Mouse (Mus musculus): Measurements from ENCODE around the gene Olfr1152.

The Olfr1152 gene

DNA sequence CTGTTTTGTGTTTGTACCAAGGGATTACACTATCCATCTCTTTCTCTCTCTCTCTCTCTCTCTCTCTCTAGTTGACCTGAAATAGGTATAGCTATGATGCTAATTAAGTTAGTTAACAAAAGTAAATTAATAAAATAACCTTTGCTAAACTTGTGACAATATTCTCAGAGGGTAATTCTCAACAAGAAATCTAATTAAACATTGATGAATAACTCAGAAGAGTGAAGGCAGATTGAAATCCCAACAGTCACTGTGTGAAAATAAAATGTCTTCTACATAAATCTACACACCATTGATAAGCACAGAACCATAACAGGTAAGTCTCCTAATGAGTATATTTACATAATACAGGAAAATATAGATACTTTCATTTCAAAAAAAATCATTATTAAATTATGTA, at the start of gene Olfr1152:
Gene Olfr1152, plus strand, starts transcription at position 301 of the 400 bp plus-strand sequence.
- DNase-seq (ENCODE audit: low read depth, low spot score): no peak

DNA sequence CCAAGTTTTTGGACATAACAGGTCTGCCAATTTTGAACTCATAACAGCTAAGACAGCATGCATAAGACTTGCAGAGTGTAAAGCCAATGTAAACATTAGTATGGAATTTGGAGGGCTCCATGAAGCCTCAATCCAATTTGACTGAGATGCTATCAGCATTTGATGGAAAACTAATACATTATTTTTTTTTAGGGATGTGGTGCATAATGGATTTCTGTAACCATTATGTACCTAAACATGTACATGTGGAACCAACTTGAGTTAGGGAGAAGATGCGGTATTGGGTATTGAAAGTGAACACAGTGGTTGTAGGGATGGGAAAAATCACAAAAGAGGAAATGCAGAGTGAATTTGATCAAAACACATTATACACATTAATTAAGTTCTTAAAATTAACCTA, 36.1 kb upstream of the Olfr1152 start, which contains the start of gene Olfr1148:
Gene Olfr1148, plus strand, starts transcription at position 301 of the 400 bp plus-strand sequence.
- no peak for DNase-seq (ENCODE audit: low read depth, low spot score)

DNA sequence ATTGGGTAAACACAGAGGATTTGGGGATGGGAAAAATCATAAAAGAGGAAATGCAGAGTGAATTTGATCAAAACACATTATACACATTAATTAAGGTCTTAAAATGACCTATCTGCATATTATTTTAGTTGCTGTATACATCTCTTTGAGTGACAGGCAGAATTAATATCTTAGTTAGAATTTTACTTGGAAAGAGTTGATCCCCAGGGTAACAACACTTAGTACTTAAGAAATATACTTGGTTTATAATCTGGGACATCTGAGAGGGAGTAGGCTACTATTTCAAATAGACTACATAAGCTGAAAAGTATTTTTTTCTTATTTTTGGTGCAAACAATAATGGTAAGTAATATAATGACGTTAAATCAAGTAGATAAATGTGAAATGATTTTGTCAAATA, 22.6 kb upstream of the Olfr1152 start, which contains the start of gene Olfr1150-ps1:
Gene Olfr1150-ps1, plus strand, starts transcription at position 301 of the 400 bp plus-strand sequence.
- no peak for DNase-seq (ENCODE audit: low read depth, low spot score)

DNA sequence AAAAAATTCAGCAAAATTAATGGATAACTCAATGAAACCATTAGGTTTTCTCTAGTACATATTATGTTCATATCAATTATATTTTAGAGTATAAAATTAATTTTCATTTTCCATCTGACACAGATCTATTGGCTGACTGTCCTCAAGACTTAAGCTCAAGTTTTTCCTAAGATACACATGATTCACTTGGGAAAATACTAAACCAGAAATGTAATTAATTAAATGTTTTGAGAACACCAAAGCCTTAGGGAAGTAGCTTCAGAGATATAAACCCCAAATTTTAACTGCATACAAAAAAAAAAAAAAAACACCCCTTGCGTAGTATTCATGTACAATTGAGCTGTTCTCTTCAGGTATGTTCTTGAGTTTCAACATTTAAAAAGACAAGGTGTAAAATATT, 10.7 kb upstream of the Olfr1152 start, which contains the start of gene Olfr1151:
Gene Olfr1151, plus strand, starts transcription at position 301 of the 400 bp plus-strand sequence.
- DNase-seq (ENCODE audit: low read depth, low spot score): no peak

DNA sequence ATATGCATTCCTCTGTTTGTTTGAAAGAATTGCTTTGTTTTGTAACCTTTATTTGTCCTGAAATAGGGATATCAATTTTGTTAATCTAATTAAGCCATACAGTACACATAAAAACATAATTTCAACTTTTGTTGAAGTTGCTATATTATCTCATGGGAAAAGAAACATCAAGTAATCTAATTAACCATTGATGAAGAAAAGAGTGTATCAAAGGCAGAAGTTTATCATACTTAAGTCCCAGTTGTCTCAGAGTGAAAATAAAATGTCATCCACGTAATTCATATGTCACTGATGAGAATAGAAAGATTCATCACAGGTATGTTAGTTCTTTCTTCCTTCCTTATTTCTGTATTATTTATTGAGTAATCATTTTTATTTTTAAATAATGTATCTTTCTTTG, 28.4 kb downstream of the Olfr1152 start, which contains the start of gene Olfr1153:
Gene Olfr1153, plus strand, starts transcription at position 301 of the 400 bp plus-strand sequence.
- DNase-seq (ENCODE audit: low read depth, low spot score): no peak

DNA sequence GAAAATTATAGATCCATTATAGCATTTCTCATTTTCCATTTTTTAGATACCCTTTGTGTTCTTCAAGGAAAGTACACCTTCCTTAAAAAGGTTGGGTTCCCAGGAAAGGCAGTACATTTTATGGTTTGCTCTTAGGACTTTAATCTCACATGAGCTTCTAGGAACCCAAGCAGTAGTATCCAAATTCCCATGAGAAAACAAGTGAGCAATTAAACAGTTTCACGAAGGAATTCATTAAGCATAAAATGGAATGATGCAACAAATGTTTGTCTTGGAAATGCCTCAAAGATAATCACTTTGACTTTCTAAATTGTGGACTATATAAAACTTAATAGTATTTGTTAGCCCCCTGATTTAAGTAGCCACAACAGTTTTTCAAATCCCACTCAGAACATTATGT, 38.8 kb downstream of the Olfr1152 start, which contains the start of gene Olfr1154:
Gene Olfr1154, minus strand, starts transcription at position 101 of the 400 bp plus-strand sequence.
- DNase-seq (ENCODE audit: low read depth, low spot score): no peak

Data from c-Kit-negative CD71-positive TER-119-positive erythroid progenitor cells, embryonic 14.5 days (primary cell).